ENCODE assay signal across 8 mouse cellular contexts in the genomic region with DNA sequence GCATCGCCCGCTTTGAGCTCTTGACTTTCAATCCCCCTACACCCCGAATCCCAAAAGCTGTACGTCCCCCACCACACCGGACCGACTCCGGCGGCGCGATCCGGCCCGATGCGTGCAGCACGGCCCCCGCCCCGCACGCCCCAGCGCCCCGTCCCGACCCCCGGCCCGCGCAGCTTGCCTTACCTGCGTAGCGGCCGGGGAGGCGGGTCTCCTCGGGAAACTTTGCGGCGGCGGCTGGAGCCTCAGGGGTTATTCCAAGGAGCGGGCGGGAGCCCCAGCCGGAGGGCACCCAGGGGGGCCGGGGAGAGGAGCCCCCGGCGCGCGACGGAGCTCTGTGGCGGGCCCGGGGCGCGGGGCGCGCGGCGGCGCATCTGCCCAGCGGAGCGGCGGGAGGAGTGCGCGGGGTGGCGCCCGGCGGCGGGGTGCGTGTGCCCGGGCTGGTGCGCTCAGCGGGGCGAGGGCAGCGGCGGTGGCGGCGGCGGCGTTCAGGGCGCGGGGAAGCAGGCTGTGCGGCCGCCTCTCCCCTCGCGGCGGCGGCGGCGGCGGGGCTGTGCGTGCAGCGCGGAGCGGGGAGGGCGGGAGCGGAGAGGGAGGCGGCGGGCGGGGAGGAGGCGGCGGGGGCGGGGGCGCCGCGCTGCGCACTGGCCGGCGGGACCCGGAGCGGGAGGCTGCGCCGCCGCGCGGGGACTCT. TPM values are rescaled to one million over a fixed set of nuclear protein-coding genes. Genes with fewer than 3 reads are reported as not detected.
DNase-seq lines count a peak whose midpoint lies in the region; ATAC-seq lines count a peak whose summit lies in the region.

No protein-coding gene starts in this region.

- peak; percentile 43 to 61 for DNase-seq in adrenal gland, adult 18-20 months (ENCODE audit: low spot score in 2 of 2)
- no peak for DNase-seq in adrenal gland, postnatal 4 days (ENCODE audit: low spot score in 2 of 2)
- DNase-seq in ovary, postnatal 36 days (ENCODE audit: low spot score) = peak; percentile 51
- no peak for DNase-seq in ovary, postnatal 10 days (ENCODE audit: low spot score)
- peak; percentile 64 for DNase-seq in hindbrain, embryonic 11.5 days (ENCODE audit: low spot score)
- DNase-seq in thymus, postnatal 14 days = peak; percentile 41
- DNase-seq in spleen, adult 18-20 months = no peak

- H3K9ac ChIP-seq in hindbrain, embryonic 11.5 days (ENCODE audit: low read depth, low read length) = peak overlapping the region; percentile 59
- no peak overlapping the region for H3K9ac ChIP-seq in liver, embryonic 16.5 days (ENCODE audit: low read depth, low read length)

- ATAC-seq in hindbrain, embryonic 11.5 days (ENCODE audit: low FRiP score) = no peak; the same call in 1 of the 2 replicates
- no peak for ATAC-seq in liver, embryonic 16.5 days (ENCODE audit: low read depth)

- peak overlapping the region; percentile 92 for H3K4me2 ChIP-seq in hindbrain, embryonic 11.5 days (replicated peaks; ENCODE audit: low read depth, low read length)
- H3K4me2 ChIP-seq in liver, embryonic 16.5 days (ENCODE audit: low read depth, low read length) = peak overlapping the region; percentile 62

- peaks cover 51% of the 10 kb centered on the region for H3K27me3 ChIP-seq in hindbrain, embryonic 11.5 days (ENCODE audit: control insufficient read depth, insufficient read depth, low read length)
- H3K27me3 ChIP-seq in liver, embryonic 16.5 days (ENCODE audit: control insufficient read depth, insufficient read depth, low read depth, low read length) = peaks cover 58% of the 10 kb centered on the region

- H3K4me3 ChIP-seq in hindbrain, embryonic 11.5 days (ENCODE audit: low read depth, low read length) = peak overlapping the region; percentile 65
- peak overlapping the region; percentile 55 for H3K4me3 ChIP-seq in liver, embryonic 16.5 days (ENCODE audit: low read depth, low read length)

- H3K4me1 ChIP-seq in hindbrain, embryonic 11.5 days (replicated peaks; ENCODE audit: control insufficient read depth, insufficient read depth, low read length) = peaks cover 8% of the 10 kb centered on the region
- no peaks in the 10 kb centered on the region; the same call in none of the 2 replicates for H3K4me1 ChIP-seq in liver, embryonic 16.5 days (ENCODE audit: control insufficient read depth, low read depth, low read length)

- H3K27ac ChIP-seq in hindbrain, embryonic 11.5 days (ENCODE audit: low read depth, low read length) = no peak overlapping the region
- no peak overlapping the region for H3K27ac ChIP-seq in liver, embryonic 16.5 days (ENCODE audit: low read length)

- H3K36me3 ChIP-seq in hindbrain, embryonic 11.5 days (ENCODE audit: control insufficient read depth, insufficient read depth, low read length) = no peaks in the 10 kb centered on the region
- no peaks in the 10 kb centered on the region for H3K36me3 ChIP-seq in liver, embryonic 16.5 days (ENCODE audit: control insufficient read depth, insufficient read depth)

- H3K9me3 ChIP-seq in hindbrain, embryonic 11.5 days (ENCODE audit: control insufficient read depth, low read length) = no peaks in the 10 kb centered on the region
- H3K9me3 ChIP-seq in liver, embryonic 16.5 days (replicated peaks; ENCODE audit: control insufficient read depth, low read length) = no peaks in the 10 kb centered on the region

- 1% methylated on average over 32 of the region's 105 CpGs for WGBS in hindbrain, embryonic 11.5 days
- 1% methylated on average over 51 of the region's 105 CpGs for WGBS in liver, embryonic 16.5 days (ENCODE audit: insufficient replicate concordance)

RNA-seq across cellular contexts. Expression of a gene that starts 40.5 kb away (rescaled TPM):
- total RNA-seq in adrenal gland, adult 18-20 months (2021) = 100 to 1,000 TPM in 1 of 2 experiments, 10 to 100 TPM in 1; 96.7 to 125 TPM
- total RNA-seq in adrenal gland, postnatal 4 days (2021) = 100 to 1,000 TPM; 133 to 135 TPM
- 246 and 250 TPM in 2 replicates for polyA plus RNA-seq in hindbrain, embryonic 11.5 days (2014; fragmentation: Nextera tagmentation; extraction: Ambion mirVana)
- polyA plus RNA-seq in liver, embryonic 16.5 days (2015; fragmentation: Nextera tagmentation; extraction: Ambion mirVana) = 50.0 and 50.9 TPM in 2 replicates

RNA-seq across cellular contexts. Expression of a gene that starts 51.8 kb away (rescaled TPM):
- total RNA-seq in adrenal gland, adult 18-20 months (2021) = 1,000 to 10,000 TPM; 1,005 to 1,597 TPM
- total RNA-seq in adrenal gland, postnatal 4 days (2021) = 100 to 1,000 TPM; 687 to 720 TPM
- polyA plus RNA-seq in hindbrain, embryonic 11.5 days (2014; fragmentation: Nextera tagmentation; extraction: Ambion mirVana) = 762 and 780 TPM in 2 replicates
- 563 and 565 TPM in 2 replicates for polyA plus RNA-seq in liver, embryonic 16.5 days (2015; fragmentation: Nextera tagmentation; extraction: Ambion mirVana)

Comparison
In these comparisons a context has a peak if more than half of its experiments do, and no peak if none do; other contexts are left out.
1. DNase-seq: peak in adrenal gland, adult 18-20 months (2 of 2), ovary, postnatal 36 days (single experiment), hindbrain, embryonic 11.5 days (single experiment) and thymus, postnatal 14 days (single experiment); none in adrenal gland, postnatal 4 days (0 of 2), ovary, postnatal 10 days (single experiment) and spleen, adult 18-20 months (0 of 2).